Mouse (Mus musculus): ENCODE results near the gene Uvrag.

Uvrag gene

GRCm38 (mm10) chr7:98943687-98944086, 197.3 kb downstream of the Uvrag start:
- no peak for DNase-seq (ENCODE audit: inconsistent age in 2 of 2, low spot score in 1 of 2)

- DNase-seq (ENCODE audit: inconsistent age in 2 of 2, low spot score in 1 of 2): no peak
These were observed 198.2 kb downstream of the Uvrag start for GRCm38 (mm10) chr7:98942746-98943145.

- DNase-seq (ENCODE audit: inconsistent age in 2 of 2, low spot score in 1 of 2): no peak
These were observed 201.7 kb downstream of the Uvrag start for GRCm38 (mm10) chr7:98939194-98939593.

- peak; percentile 39 to 58 for DNase-seq (ENCODE audit: inconsistent age in 2 of 2, low spot score in 1 of 2)
These were observed 202.3 kb downstream of the Uvrag start for GRCm38 (mm10) chr7:98938621-98939020.

- no peak for DNase-seq (ENCODE audit: inconsistent age in 2 of 2, low spot score in 1 of 2)
These were observed 203.7 kb downstream of the Uvrag start for GRCm38 (mm10) chr7:98937079-98937813.

- DNase-seq (ENCODE audit: inconsistent age in 2 of 2, low spot score in 1 of 2): no peak
These were observed 205.2 kb downstream of the Uvrag start for GRCm38 (mm10) chr7:98935757-98936156.

- no peak for DNase-seq (ENCODE audit: inconsistent age in 2 of 2, low spot score in 1 of 2)
These were observed 205.7 kb downstream of the Uvrag start for GRCm38 (mm10) chr7:98935193-98935592.

GRCm38 (mm10) chr7:98928336-98929025, 212.5 kb downstream of the Uvrag start:
- peak; percentile 57 to 82 for DNase-seq (ENCODE audit: inconsistent age in 2 of 2, low spot score in 1 of 2)

- DNase-seq (ENCODE audit: inconsistent age in 2 of 2, low spot score in 1 of 2): no peak
These were observed 213.9 kb downstream of the Uvrag start for GRCm38 (mm10) chr7:98926906-98927528.

GRCm38 (mm10) chr7:98924380-98924869, 216.5 kb downstream of the Uvrag start:
- no peak for DNase-seq (ENCODE audit: inconsistent age in 2 of 2, low spot score in 1 of 2)

- no peak for DNase-seq (ENCODE audit: inconsistent age in 2 of 2, low spot score in 1 of 2)
These were observed 218.0 kb downstream of the Uvrag start for GRCm38 (mm10) chr7:98922984-98923383.

- DNase-seq (ENCODE audit: inconsistent age in 2 of 2, low spot score in 1 of 2): no peak
These were observed 223.5 kb downstream of the Uvrag start for GRCm38 (mm10) chr7:98917407-98917806.

GRCm38 (mm10) chr7:98916581-98916980, 224.4 kb downstream of the Uvrag start:
- no peak for DNase-seq (ENCODE audit: inconsistent age in 2 of 2, low spot score in 1 of 2)

- no peak for DNase-seq (ENCODE audit: inconsistent age in 2 of 2, low spot score in 1 of 2)
These were observed 228.0 kb downstream of the Uvrag start for GRCm38 (mm10) chr7:98912953-98913360.

- no peak for DNase-seq (ENCODE audit: inconsistent age in 2 of 2, low spot score in 1 of 2)
These were observed 229.7 kb downstream of the Uvrag start for GRCm38 (mm10) chr7:98911276-98911675.

GRCm38 (mm10) chr7:98910712-98911111, 230.2 kb downstream of the Uvrag start:
- DNase-seq (ENCODE audit: inconsistent age in 2 of 2, low spot score in 1 of 2): no peak

GRCm38 (mm10) chr7:98910164-98910563, 230.8 kb downstream of the Uvrag start:
- no peak for DNase-seq (ENCODE audit: inconsistent age in 2 of 2, low spot score in 1 of 2)

- DNase-seq (ENCODE audit: inconsistent age in 2 of 2, low spot score in 1 of 2): no peak
These were observed 233.5 kb downstream of the Uvrag start for GRCm38 (mm10) chr7:98907476-98907875.

GRCm38 (mm10) chr7:98904659-98905362, 236.1 kb downstream of the Uvrag start:
- peak; percentile 33 to 53 for DNase-seq (ENCODE audit: inconsistent age in 2 of 2, low spot score in 1 of 2)

- peak; percentile 46 to 53 for DNase-seq (ENCODE audit: inconsistent age in 2 of 2, low spot score in 1 of 2)
These were observed 237.1 kb downstream of the Uvrag start for GRCm38 (mm10) chr7:98903884-98904283.

GRCm38 (mm10) chr7:98901120-98901519, 239.8 kb downstream of the Uvrag start:
- DNase-seq (ENCODE audit: inconsistent age in 2 of 2, low spot score in 1 of 2): no peak

All from adrenal gland, adult (tissue).